Mouse (Mus musculus): ENCODE measurements around the gene Tcf3. TPM values are rescaled to one million over a fixed set of nuclear protein-coding genes. Genes with fewer than 3 reads are reported as not detected.
A peak's percentile ranks its signal among the peaks of the same experiment; 100 is the strongest.

Tcf3 gene
- 10 to 100 TPM; 51.9 to 53.7 TPM for total RNA-seq (2021)

GRCm38 (mm10) chr10:80433513-80434232, at the start of gene Tcf3:
TSS of gene Tcf3 (minus strand) at chr10:80433647.
- DNase-seq, result peak; percentile 96
- intact Hi-C loops (cut with DNase I), result no loop called here

DNA sequence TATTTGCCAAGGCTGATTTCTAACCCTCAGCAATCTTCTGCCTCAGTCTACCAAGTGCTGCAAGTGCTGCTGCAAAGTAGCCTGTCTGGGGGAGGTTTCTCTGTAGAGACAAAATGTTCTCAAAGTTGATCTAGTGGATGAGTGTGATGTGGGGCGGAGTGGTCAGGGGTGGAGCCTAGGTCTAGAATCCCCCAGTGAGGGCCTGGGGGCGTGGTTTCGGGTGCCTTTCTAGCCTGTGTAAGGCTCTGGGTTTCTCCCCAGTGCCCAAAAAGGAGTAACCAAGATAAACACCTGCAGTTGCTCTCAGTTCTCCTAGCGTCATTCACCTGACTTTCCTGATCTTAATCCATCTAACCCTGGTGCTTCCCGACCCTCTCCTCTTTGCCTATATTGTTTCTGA, 47.6 kb upstream of the Tcf3 start:
- intact Hi-C loops (cut with DNase I), result no loop called here
- no peak for DNase-seq

DNA sequence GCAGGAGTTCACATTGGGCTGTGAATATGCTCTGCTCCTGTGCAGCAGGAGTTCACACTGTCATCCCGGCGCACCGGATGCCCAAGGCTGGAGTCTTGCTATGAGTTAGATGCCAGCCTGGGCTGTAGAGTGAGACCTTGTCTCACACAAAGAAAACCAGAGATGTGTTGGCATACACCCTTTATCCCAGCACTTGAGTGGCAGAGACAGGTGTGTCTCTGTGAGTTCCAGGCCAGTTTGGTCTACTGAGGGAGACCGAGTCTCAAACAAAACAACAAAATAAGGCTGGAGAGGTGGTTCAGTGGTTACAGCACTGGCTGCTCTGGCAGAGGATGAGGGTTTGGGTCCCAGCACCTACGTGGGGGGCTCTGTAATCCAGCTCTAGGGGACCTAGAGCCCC, 45.1 kb upstream of the Tcf3 start:
- intact Hi-C loops (cut with DNase I), result no loop called here
- no peak for DNase-seq

DNA sequence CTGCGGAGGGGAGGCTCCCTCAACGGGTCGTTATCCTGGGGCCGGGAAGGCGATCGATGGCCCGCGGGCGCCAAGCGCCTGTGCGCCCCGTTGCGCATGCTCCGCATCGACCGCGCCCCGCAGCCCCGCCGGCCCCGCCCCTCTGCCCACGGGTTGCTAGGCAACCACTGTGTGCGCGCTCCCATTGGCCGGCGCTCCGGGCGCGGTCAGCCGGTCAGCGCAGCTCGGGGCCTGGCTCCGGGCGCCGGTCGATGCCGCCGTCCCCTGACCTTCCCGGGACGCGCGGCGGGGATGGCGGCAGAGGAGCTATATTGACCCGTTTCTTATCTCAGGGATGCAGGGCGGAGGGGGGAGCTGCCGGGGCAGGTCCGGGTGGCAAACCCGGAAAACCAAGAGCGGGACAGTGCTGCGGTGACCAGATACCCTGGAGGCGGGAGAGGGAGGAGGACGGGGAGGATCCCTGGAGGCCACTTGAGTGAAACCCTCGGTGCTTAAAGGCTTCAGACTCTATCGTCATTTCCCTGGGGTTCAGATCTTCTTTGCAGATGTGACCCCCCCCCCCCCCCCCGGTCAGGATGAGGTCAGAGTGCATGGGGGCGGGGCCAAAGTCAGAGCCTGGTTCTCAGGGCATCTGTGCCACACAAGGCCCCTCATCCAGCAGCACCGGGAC, 42.0 kb upstream of the Tcf3 start:
- peak; percentile 94 for DNase-seq
- intact Hi-C loops (cut with DNase I), result no loop called here

DNA sequence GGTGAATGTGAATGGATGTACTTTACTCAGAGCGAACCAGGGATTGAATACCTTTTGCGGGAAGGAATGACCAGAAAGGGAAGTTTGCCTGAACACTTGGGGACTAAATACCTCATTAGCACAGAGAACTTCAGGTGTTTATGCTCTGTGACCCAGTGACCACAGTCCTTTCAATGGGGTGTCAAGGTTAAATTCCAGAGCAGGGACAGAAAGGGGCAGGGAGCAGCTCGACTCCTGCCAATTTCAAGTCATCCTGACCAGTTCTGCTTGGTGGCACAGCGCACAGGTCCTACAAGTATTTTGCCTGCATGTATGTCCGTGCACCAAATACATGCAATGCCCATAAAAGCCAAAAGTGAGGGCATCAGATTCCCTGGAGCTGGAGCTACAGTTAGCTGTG, 31.6 kb upstream of the Tcf3 start:
- DNase-seq, result no peak
- intact Hi-C loops (cut with DNase I), result no loop called here

GRCm38 (mm10) chr10:80464381-80465035, 31.1 kb upstream of the Tcf3 start:
- no peak for DNase-seq
- intact Hi-C loops (cut with DNase I), result no loop called here

DNA sequence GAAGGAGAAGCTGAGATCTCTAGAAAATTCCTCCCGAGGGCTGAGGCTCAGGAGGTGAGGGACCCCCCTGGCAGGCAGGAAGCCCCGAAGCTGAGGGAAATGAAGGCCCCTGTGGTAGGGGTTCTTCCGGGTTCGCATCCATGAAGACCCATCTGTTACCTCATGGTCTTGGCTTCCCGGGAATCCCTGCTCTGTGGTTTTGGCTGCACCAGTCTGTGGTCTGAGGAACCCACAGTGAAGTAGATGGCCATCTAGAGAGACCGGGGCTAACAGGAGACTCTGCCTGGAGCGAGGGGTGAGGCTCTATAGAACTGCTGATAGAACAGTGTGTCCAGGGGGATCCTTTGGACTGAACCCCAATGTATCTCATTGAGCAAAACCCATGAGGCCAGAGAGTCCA, 27.9 kb upstream of the Tcf3 start:
- DNase-seq, result no peak
- intact Hi-C loops (cut with DNase I), result no loop called here

GRCm38 (mm10) chr10:80460324-80460723, 26.9 kb upstream of the Tcf3 start:
- intact Hi-C loops (cut with DNase I), result no loop called here

GRCm38 (mm10) chr10:80459671-80460070, 26.2 kb upstream of the Tcf3 start:
- peak; percentile 60 for DNase-seq
- intact Hi-C loops (cut with DNase I), result no loop called here

More at GRCm38 (mm10) chr10:80460324-80460723, 26.9 kb upstream of the Tcf3 start:
- DNase-seq, result no peak

DNA sequence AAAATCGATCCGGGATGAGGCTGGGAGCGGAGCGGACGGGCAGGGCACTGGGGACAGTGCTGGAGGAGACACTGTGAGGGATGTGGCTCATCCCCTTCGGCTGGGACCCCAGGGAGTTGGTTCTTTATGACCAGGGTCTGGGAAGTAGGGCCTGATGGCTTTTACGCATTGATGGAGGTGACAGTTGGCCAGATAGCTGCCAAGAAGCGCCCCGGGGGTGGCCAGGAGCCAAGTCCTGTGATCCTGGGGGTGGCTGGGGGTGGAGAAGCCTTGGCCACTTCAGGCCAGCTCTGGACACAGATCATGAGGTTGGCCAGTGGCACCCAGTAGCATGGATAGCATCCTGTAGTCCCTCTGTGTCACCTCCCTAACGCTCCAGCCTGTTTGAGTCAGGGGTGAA, 25.8 kb upstream of the Tcf3 start:
- DNase-seq, result peak; percentile 71
- intact Hi-C loops (cut with DNase I), result no loop called here

DNA sequence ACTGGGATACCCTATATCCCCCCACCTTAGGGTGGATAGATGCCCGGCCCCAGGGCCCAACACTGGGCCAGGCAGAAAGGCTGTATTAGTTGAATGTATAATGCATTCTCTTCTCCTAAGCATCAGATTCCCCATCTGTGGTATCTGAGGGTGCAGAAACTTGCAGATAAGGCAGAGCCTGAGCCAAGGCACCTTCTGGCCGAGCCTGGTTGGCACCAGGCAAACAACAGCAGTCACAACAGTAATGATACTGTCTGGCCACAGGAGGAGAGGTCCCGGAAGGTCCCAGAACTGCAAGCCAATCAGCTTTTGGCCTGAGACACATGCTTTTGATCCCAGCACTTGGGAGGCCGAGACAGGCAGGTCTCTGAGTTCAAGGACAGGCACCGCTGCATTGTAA, 22.2 kb upstream of the Tcf3 start:
- intact Hi-C loops (cut with DNase I), result no loop called here
- DNase-seq, result no peak

DNA sequence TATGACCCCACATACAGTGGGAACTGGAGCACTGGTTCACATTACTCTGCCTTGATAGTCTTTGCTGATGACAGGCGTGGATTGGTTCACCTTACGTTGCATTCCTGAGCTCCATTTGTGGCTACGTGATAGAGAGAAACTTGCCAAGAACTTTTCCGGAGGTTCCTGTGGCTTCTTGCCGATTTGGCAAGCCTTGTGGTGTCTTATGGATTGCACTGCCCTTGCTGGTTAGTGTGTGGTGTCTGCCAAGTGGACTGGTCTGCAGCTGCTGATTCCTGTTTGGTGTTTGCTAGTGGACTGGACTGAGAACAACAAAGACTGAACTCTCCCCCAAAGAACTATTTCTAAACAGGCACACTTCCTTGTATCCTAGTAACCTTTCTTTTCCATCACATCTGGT, 21.3 kb upstream of the Tcf3 start:
- no peak for DNase-seq
- intact Hi-C loops (cut with DNase I), result no loop called here

- intact Hi-C loops (cut with DNase I), result no loop called here
These were observed 20.2 kb upstream of the Tcf3 start for GRCm38 (mm10) chr10:80453601-80454000.

DNA sequence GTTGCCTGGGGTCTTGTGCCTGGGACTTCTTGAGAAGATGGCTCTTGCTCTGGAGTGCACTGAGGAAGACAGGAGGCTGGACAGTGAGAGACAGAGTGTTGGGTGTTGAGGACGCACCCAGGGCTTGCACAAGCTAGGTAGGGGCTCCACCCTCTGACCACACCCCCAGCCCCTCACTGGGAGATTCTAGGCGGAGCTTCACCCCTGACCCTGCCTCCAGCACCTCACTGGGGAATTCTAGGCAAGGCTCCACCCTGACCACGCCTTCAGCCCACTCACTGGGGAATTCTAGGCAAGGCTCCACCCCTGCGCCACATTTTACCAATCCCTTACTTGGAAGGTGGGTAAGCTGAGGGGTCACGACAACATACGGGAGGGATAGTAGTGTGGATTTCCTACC, 17.2 kb upstream of the Tcf3 start:
- DNase-seq, result no peak

More at GRCm38 (mm10) chr10:80453601-80454000, 20.2 kb upstream of the Tcf3 start:
- no peak for DNase-seq

GRCm38 (mm10) chr10:80445898-80446601, 12.6 kb upstream of the Tcf3 start:
- DNase-seq, result peak; percentile 85
- intact Hi-C loops (cut with DNase I), result loop anchor here (5.0 kb wide), 2 partner anchors 61 to 116 kb away; partner anchors contain the start of gene Rexo1

More for the DNA sequence above, 17.2 kb upstream of the Tcf3 start:
- intact Hi-C loops (cut with DNase I), result no loop called here

GRCm38 (mm10) chr10:80445052-80445451, 11.6 kb upstream of the Tcf3 start:
- peak; percentile 27 for DNase-seq
- intact Hi-C loops (cut with DNase I), result loop anchor here (5.0 kb wide), 2 partner anchors 62 to 117 kb away; partner anchors contain the start of gene Rexo1

GRCm38 (mm10) chr10:80444339-80445045, 11.0 kb upstream of the Tcf3 start:
- intact Hi-C loops (cut with DNase I), result loop anchor here (5.0 kb wide), 2 partner anchors 63 to 118 kb away; partner anchors contain the start of gene Rexo1
- peak; percentile 82 for DNase-seq

DNA sequence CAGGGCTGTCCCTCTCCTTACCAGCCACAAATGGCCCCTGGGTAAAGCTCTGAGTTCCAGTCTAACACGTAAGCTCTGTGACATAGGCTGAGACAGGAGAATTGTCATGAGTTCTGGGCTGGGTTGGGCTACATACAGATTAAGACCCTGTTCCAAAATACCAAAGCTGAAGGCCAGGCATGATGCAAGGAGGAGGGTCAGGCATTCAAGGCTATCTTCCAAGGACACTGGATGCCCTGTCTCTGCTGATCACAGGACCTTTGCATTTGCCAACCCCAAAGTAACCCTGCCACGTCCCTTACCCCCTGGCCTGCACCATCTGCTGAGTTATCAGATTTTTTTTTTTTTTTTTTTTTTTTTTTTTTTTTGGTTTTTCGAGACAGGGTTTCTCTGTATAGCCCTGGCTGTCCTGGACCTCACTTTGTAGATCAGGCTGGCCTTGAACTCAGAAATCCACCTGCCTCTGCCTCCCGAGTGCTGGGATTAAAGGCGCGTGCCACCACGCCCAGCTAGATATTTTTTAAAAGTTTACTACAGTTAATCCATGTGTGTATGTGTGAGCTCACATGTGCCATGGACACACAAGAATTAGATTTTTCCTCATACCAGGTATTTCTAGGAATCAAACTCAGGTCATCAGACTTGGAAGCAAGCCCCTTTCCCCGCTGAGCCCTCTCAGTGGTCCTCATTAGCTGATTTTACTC, 10.3 kb upstream of the Tcf3 start:
- no peak for DNase-seq
- intact Hi-C loops (cut with DNase I), result no loop called here

- intact Hi-C loops (cut with DNase I), result no loop called here
- DNase-seq, result no peak
These were observed 9.5 kb upstream of the Tcf3 start for GRCm38 (mm10) chr10:80442989-80443388.

DNA sequence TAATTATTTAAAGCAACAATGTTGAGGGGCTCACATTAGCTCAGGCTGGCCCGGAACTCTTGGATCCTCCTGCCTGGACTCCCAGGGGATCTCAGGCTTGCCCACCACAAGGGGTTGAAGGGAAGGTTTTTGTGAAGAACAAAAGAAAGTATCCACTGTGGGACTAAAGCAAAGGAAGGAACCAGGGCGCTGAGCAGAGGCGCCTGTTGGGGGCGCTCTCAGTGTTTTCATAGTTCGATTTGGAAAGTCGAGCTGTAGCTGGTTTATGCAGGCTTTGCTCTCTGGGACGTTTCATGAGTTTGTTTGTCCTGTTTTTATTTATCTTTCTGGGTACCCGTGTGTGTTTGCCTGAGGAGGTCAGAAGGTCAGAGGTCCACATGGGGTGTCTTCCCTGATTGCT, 8.2 kb upstream of the Tcf3 start:
- intact Hi-C loops (cut with DNase I), result no loop called here
- no peak for DNase-seq
